Mouse (Mus musculus) liver, embryonic 16.5 days (tissue): ENCODE results near the gene Hsd3b1. TPM values are rescaled to one million over a fixed set of nuclear protein-coding genes. Genes with fewer than 3 reads are reported as not detected.
A peak's percentile ranks its signal among the peaks of the same experiment; 100 is the strongest.

Source experiments
- ATAC-seq: fragments of 200-750 bp; cut with Nextera tagmentation; 2 replicates; pipeline ENCODE4 v1.8.0; 2017; ENCODE audit warnings: low read depth, mild to moderate bottlenecking, moderate number of reproducible peaks, moderate library complexity
- H3K27ac ChIP-seq: fragments of 300-500 bp; sonication (generic); 2 replicates; pipeline ENCODE4 v1.5.1; 2014; ENCODE audit warnings: mild to moderate bottlenecking, low read length
- H3K27me3 ChIP-seq: fragments of 300-500 bp; sonication (generic); 2 replicates; pipeline ENCODE4 v1.6.1; 2014; ENCODE audit warnings: low read depth, low read length, mixed read lengths; ENCODE audit not compliant: control insufficient read depth, insufficient read depth
- H3K36me3 ChIP-seq: fragments of 300-500 bp; sonication (generic); 2 replicates; pipeline ENCODE4 v1.6.1; 2014; ENCODE audit warnings: mild to moderate bottlenecking; ENCODE audit not compliant: control insufficient read depth, insufficient read depth
- H3K4me1 ChIP-seq: fragments of 300-500 bp; sonication (generic); 2 replicates; pipeline ENCODE4 v1.6.1; 2014; ENCODE audit warnings: low read depth, low read length, mixed read lengths; ENCODE audit not compliant: control insufficient read depth
- H3K4me2 ChIP-seq: fragments of 300-500 bp; sonication (generic); 2 replicates; pipeline ENCODE4 v1.6.1; 2014; ENCODE audit warnings: low read depth, low read length, mixed read lengths
- H3K4me3 ChIP-seq: fragments of 300-500 bp; sonication (generic); 2 replicates; pipeline ENCODE4 v1.5.1; 2014; ENCODE audit warnings: low read depth, mild to moderate bottlenecking, low read length
- H3K9ac ChIP-seq: fragments of 300-500 bp; sonication (generic); 2 replicates; pipeline ENCODE4 v1.6.1; 2014; ENCODE audit warnings: low read depth, low read length
- H3K9me3 ChIP-seq: fragments of 300-500 bp; sonication (generic); replicated peaks from 2 replicates; pipeline ENCODE4 v1.6.1; 2016; ENCODE audit warnings: low read length; ENCODE audit not compliant: control insufficient read depth
- WGBS: fragments of 180-500 bp; shearing (Covaris S2); extraction: QIAGEN DNeasy Blood & Tissue Kit; methylation state at CpG from one replicate; pipeline ENCODE4 v1.1.7; 2014; ENCODE audit not compliant: insufficient replicate concordance; 5-methylcytosine and 5-hydroxymethylcytosine counted together
- polyA plus RNA-seq: library from polyadenylated mRNA; unstranded; fragments of >200 nt; fragmentation: Nextera tagmentation; extraction: Ambion mirVana; gene quantifications from 2 replicates; pipeline ENCODE4 v1.2.1, GENCODE M21; 2015

Gene Hsd3b1
- polyA plus RNA-seq, 1 experiment from 2014 or later = 38.9 TPM

DNA sequence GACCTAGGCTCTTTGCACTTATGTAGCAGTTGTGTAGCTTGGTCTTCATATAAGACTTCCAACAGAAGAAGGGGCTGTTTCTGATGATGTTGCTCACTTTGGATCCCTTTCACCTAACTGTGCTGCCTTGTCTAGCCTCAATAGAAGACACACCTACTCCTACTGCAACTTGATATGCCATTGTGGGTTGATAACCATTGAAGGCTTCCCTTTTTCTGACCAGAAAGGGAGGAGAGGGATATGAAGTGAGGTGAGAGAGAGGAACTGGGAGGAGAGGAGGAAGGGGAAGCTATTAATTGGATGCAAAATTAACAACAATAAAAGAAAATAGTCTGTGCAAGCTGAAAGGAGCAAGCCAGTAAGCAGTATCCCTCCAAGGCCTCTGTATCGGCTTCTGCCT is 3.2 kb upstream of the Hsd3b1 start:
- H3K4me2 ChIP-seq = no peak overlapping the region
- 65% methylated on average over 1 of the region's 1 CpGs for WGBS
- H3K4me1 ChIP-seq = peaks cover under 1% of the 10 kb centered on the region
- H3K4me3 ChIP-seq = no peak overlapping the region
- no peak overlapping the region for H3K9ac ChIP-seq
- no peak overlapping the region for H3K27ac ChIP-seq
- H3K9me3 ChIP-seq = no peaks in the 10 kb centered on the region
- no peak for ATAC-seq
- H3K36me3 ChIP-seq = no peaks in the 10 kb centered on the region
- H3K27me3 ChIP-seq = no peaks in the 10 kb centered on the region

DNA sequence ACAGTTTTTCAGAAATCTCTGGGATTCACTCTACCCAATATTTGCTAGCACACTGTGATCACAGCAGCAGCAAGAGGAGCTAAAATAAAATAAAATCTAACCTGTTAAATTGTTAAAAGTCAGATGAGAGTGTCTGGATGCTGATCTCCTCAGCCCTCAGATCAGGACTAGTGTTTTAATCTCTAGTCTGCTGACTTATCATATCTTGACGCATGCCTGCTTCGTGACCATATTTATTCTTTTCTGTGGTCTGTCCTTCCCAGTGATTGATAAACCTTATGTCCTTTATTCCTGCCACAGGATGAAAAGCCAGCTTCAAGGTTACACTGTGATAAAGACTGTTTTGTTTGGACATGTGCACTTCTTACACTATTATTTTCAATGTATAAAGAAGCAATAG is 1.5 kb downstream of the Hsd3b1 start:
- Histone ChIP-seq H3K27ac (peak overlapping the region; percentile 55), H3K36me3 (no peaks in the 10 kb centered on the region), H3K4me2 (peak overlapping the region; percentile 27; the same call in 1 of the 2 replicates), H3K4me1 (peaks cover 10% of the 10 kb centered on the region), H3K9me3 (no peaks in the 10 kb centered on the region), H3K9ac (no peak overlapping the region), H3K4me3 (no peak overlapping the region), H3K27me3 (no peaks in the 10 kb centered on the region)
- ATAC-seq = no peak
- WGBS = 32% methylated on average over 2 of the region's 2 CpGs

- Histone ChIP-seq H3K36me3 (no peaks in the 10 kb centered on the region), H3K9me3 (no peaks in the 10 kb centered on the region), H3K27me3 (no peaks in the 10 kb centered on the region), H3K9ac (no peak overlapping the region), H3K4me3 (no peak overlapping the region; the same call in 1 of the 2 replicates), H3K4me1 (peaks cover 10% of the 10 kb centered on the region), H3K27ac (peak overlapping the region; percentile 68), H3K4me2 (peak overlapping the region; percentile 38; the same call in 1 of the 2 replicates)
- ATAC-seq = peak; percentile 67
- WGBS = 5% methylated on average over 1 of the region's 1 CpGs
Observed at GRCm38 (mm10) chr3:98856892-98857291, 2.7 kb downstream of the Hsd3b1 start.

DNA sequence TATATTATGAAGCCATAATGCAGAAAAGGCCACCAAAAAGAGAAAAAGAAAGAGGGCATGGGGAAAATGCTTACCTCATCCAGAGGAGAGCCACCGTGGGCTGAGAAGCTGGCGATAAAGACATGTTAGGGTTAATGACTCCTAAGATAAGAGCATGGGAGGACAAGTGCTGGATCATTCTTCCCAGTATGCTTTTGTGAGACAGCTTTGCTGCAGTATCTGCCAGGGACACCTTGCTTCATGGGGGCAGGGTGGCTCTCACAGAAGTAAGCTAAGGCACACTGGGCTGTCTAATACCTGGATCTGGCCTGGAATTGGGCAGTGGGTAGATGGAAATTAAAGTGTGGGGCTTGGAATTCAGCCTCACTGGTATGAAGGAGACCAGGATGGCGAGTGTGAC is 4.4 kb downstream of the Hsd3b1 start:
- Histone ChIP-seq H3K36me3 (no peaks in the 10 kb centered on the region), H3K9me3 (no peaks in the 10 kb centered on the region), H3K4me3 (no peak overlapping the region), H3K4me2 (peak overlapping the region; percentile 43), H3K4me1 (peaks cover 10% of the 10 kb centered on the region), H3K27me3 (no peaks in the 10 kb centered on the region), H3K27ac (peak overlapping the region; percentile 77), H3K9ac (peak overlapping the region; percentile 39; the same call in 1 of the 2 replicates)
- WGBS = 35% methylated on average over 3 of the region's 3 CpGs
- ATAC-seq = peak; percentile 93

GRCm38 (mm10) chr3:98853685-98854084 is 5.9 kb downstream of the Hsd3b1 start:
- 6% methylated on average over 1 of the region's 1 CpGs for WGBS
- Histone ChIP-seq H3K9me3 (no peaks in the 10 kb centered on the region), H3K27me3 (no peaks in the 10 kb centered on the region), H3K4me2 (no peak overlapping the region), H3K4me1 (peaks cover 10% of the 10 kb centered on the region), H3K27ac (no peak overlapping the region), H3K36me3 (no peaks in the 10 kb centered on the region), H3K9ac (no peak overlapping the region), H3K4me3 (no peak overlapping the region)
- no peak for ATAC-seq

GRCm38 (mm10) chr3:98853051-98853450 is 6.5 kb downstream of the Hsd3b1 start:
- no peak for ATAC-seq
- Histone ChIP-seq H3K4me2 (no peak overlapping the region), H3K4me3 (no peak overlapping the region), H3K36me3 (no peaks in the 10 kb centered on the region), H3K27ac (no peak overlapping the region), H3K4me1 (peaks cover 10% of the 10 kb centered on the region), H3K9me3 (no peaks in the 10 kb centered on the region), H3K9ac (no peak overlapping the region), H3K27me3 (no peaks in the 10 kb centered on the region)
- WGBS = 76% methylated on average over 3 of the region's 3 CpGs

- no peaks in the 10 kb centered on the region for H3K27me3 ChIP-seq
- no peak overlapping the region for H3K9ac ChIP-seq
- H3K4me3 ChIP-seq = no peak overlapping the region
- no peak for ATAC-seq
- no peak overlapping the region for H3K27ac ChIP-seq
- no peak overlapping the region for H3K4me2 ChIP-seq
- H3K36me3 ChIP-seq = no peaks in the 10 kb centered on the region
- H3K4me1 ChIP-seq = peaks cover 8% of the 10 kb centered on the region
- 60% methylated on average over 6 of the region's 6 CpGs for WGBS
- H3K9me3 ChIP-seq = no peaks in the 10 kb centered on the region
Observed at GRCm38 (mm10) chr3:98852631-98853030, 7.0 kb downstream of the Hsd3b1 start.

DNA sequence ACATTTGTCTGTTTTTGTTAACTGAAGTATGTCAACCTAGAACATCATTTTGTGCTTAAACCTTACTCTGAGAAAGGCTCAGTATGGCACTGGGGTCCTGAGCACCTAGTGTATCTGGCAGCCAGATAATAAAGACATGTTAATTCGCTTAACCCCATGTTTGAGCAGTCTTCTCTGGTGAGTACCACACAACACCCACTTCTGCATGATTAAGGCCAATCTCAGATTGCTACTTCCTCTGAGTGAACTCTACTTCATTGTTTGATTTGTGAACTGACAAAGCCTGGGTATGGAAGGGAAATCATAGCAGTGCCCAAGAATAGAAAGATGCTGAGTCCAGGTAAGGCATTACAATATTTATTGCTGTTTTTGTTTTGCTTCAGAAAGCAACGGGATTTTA is 7.7 kb downstream of the Hsd3b1 start:
- no peaks in the 10 kb centered on the region for H3K9me3 ChIP-seq
- no peaks in the 10 kb centered on the region for H3K27me3 ChIP-seq
- peaks cover 6% of the 10 kb centered on the region for H3K4me1 ChIP-seq
- no peak overlapping the region for H3K4me3 ChIP-seq
- 48% methylated on average over 2 of the region's 2 CpGs for WGBS
- no peak overlapping the region for H3K9ac ChIP-seq
- no peaks in the 10 kb centered on the region for H3K36me3 ChIP-seq
- H3K27ac ChIP-seq = no peak overlapping the region
- no peak overlapping the region for H3K4me2 ChIP-seq
- ATAC-seq = no peak

GRCm38 (mm10) chr3:98850262-98850661 is 9.3 kb downstream of the Hsd3b1 start:
- H3K36me3 ChIP-seq = no peaks in the 10 kb centered on the region
- no peak overlapping the region for H3K4me3 ChIP-seq
- ATAC-seq = peak; percentile 23
- no peaks in the 10 kb centered on the region for H3K9me3 ChIP-seq
- no peaks in the 10 kb centered on the region for H3K27me3 ChIP-seq
- no peak overlapping the region for H3K27ac ChIP-seq
- H3K4me2 ChIP-seq = no peak overlapping the region
- H3K9ac ChIP-seq = no peak overlapping the region
- H3K4me1 ChIP-seq = peaks cover 6% of the 10 kb centered on the region
- WGBS = 65% methylated on average over 5 of the region's 5 CpGs
